Mouse (Mus musculus) v-Abl transformed pro-B cells (cell line): ENCODE measurements around the gene Nhsl1.

Experiments used
- in situ Hi-C, 2 experiments: fragments of 400-800 bp; cut with MboI; formaldehyde crosslinking; loops; one replicate each; pipeline ENCODE4 v1.15.1; 2025; ENCODE audit not compliant: unreplicated experiment in 2 of 2

Gene Nhsl1

DNA sequence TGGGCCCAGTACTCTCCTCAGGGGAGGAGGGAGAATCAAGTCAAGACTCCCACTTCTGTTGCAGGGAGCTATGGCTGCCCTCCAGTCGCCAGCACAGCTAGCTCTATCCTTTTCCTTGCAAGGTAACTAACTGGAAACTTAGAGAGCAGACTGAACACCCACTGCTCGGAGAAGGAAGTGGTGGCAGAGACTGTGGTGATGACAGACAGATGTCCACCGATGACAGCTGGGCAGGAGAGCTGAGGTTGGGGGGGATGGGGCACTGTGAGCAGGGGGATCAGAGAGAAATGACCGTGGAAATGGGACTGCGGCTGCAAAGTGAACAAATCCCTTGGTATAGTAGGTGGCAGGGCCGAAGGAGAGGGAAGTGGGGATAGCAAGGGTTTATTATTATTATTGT is 73.5 kb downstream of the Nhsl1 start:
- in situ Hi-C loops = loop anchor here (5.0 to 10.0 kb wide), 3 partner anchors 337 to 660 kb away; partner anchors contain the start of gene Reps1 (in 1 of the 2)

- in situ Hi-C loops = loop anchor here (5.0 to 10.0 kb wide), 3 partner anchors 339 to 661 kb away; partner anchors contain the start of gene Reps1 (in 1 of the 2)
These were observed 75.0 kb downstream of the Nhsl1 start for GRCm38 (mm10) chr10:18393740-18394139.

DNA sequence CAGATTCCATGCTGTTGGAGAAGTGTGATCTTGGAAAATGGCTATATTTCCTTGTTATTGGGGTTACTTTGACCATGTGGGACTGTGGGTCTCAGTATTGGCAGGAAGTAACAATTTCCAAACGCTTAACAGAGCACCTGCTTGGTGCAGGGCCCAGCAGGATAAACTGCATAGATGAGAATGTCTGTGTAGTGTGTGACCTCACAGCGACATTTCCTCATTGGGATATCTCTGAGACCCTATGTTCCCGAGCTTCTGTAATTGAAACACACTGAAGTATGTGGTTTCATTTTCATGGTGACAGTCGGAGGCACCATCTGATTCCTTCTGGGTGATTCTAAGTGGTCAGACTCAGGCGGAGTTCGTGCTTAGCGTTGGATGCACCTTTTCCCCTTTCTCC is 75.5 kb downstream of the Nhsl1 start:
- in situ Hi-C loops = loop anchor here (5.0 to 10.0 kb wide), 3 partner anchors 339 to 662 kb away; partner anchors contain the start of gene Reps1 (in 1 of the 2)

- in situ Hi-C loops = no loop called here
These were observed 81.4 kb downstream of the Nhsl1 start for GRCm38 (mm10) chr10:18400089-18400644.

- in situ Hi-C loops = no loop called here
These were observed 82.2 kb downstream of the Nhsl1 start for GRCm38 (mm10) chr10:18400998-18401397.

GRCm38 (mm10) chr10:18403992-18404391 is 85.2 kb downstream of the Nhsl1 start:
- in situ Hi-C loops = no loop called here

- in situ Hi-C loops = no loop called here
These were observed 85.9 kb downstream of the Nhsl1 start for GRCm38 (mm10) chr10:18404679-18405078.

GRCm38 (mm10) chr10:18407062-18407830 is 88.5 kb downstream of the Nhsl1 start:
- in situ Hi-C loops = no loop called here

DNA sequence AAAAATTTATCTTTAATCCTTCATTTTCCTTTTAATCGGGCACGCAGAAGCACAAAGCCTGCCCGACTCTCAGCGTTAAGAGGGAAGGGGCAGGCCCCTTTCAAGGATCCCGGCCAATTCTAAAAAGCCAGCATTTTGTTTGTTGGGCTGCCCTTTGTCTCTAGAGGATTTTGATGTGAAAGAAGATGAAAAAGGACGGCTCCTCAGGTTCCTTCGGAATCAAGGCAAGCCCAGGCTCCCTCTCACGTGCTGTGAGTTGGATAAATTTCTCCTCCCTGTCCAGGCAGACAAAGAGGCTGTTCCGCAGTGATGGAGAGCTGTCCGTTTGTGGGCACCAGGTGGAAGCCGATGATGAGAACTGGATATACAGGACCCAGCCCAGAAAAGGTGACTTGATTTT is 89.3 kb downstream of the Nhsl1 start:
- in situ Hi-C loops = no loop called here

DNA sequence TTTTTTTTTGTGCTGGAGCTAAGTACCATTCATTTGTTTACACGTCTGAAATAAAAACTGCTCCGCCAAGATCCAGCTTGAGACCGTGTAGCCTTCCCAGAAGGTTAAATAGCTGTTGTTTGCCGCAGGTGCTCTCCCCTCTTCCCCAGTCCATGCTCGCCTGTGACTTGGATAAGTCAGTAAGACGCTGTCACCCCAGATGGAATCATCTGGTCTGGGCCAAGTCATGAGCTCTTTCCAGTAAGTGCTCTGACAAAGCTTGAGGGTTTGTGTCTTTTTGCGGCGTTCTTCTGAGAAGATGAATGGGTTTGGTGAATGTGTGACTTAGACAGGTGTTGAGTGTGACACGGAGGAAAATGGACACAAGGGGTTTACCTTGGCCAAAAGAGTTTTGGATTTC is 89.8 kb downstream of the Nhsl1 start:
- in situ Hi-C loops = no loop called here

DNA sequence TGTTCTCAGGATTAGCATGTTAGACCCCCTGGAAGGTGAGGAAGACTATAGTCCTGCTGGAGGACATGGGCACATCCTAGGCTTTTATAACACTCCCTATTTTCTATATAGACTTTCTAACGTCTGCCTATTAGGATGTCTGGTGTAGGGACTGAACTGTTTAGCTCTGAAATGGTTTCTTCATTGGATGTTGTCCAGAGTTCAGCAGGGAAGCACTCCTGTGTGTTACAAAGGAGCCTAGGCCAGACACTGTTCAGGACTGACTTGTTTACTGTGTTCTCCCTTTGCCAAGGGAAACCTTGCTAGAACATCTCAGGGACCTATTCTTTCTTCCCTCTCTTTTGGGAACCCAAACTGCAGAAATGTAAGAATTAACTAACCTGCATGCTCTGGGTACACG is 90.3 kb downstream of the Nhsl1 start:
- in situ Hi-C loops = no loop called here

DNA sequence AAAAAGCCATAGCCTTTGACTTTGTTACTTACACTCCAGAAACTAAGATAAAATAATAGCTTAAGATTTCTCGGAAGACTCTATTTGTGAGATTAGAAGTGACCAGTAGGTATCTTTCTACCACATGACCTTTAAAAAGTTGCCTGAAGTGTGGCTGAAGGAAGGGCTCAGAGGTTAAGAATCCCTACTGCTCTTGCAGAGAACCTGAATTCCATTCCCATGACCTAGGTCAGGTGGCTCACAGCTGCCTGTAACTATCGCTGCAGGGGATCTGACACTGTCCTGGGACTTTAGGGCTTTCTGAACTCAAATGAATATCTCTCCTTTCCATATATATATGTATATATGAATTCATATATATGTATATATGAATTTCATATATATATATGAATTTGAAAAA is 92.5 kb downstream of the Nhsl1 start:
- in situ Hi-C loops = no loop called here

DNA sequence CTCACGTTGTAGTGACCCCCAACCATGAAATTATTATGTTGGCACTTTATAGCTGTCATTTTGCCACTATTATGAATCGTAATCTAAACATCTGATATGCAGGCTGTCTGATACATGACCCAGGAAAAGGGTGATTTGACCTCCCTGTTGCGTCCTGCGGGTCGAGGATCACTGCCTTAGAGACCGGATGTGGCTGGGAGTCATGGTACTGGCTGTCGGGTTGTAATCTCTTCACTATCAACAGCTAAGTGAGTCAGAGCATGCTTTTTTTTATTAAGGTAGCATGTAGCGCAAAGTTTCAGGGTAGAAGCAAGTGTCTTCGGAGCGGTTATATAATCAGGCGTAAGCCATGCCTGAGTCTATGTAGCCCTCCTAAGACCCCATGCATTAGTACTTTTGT is 97.2 kb downstream of the Nhsl1 start:
- in situ Hi-C loops = no loop called here

DNA sequence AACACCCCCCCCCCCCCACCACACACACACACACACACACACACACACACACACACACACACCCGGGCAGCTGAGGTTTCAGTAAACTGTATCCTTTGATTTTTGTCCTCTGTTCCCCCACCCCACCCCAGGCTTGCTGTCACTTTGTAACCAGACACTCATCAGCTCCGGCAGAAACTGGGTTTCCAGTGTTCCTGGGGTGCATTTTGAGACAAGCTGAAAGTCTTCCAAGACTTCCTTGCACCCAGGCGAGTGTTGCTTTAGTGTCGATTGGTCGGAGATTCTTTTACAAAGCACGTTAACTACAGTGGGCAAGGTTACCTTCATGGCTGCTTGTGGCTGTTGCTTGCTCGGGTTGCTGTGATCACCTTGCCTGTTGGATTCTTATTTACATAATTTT is 99.4 kb downstream of the Nhsl1 start:
- in situ Hi-C loops = no loop called here

- in situ Hi-C loops = no loop called here
These were observed 100.7 kb downstream of the Nhsl1 start for GRCm38 (mm10) chr10:18419508-18419907.

- in situ Hi-C loops = no loop called here
These were observed 101.6 kb downstream of the Nhsl1 start for GRCm38 (mm10) chr10:18420259-18421000.

GRCm38 (mm10) chr10:18422968-18423367 is 104.2 kb downstream of the Nhsl1 start:
- in situ Hi-C loops = no loop called here

DNA sequence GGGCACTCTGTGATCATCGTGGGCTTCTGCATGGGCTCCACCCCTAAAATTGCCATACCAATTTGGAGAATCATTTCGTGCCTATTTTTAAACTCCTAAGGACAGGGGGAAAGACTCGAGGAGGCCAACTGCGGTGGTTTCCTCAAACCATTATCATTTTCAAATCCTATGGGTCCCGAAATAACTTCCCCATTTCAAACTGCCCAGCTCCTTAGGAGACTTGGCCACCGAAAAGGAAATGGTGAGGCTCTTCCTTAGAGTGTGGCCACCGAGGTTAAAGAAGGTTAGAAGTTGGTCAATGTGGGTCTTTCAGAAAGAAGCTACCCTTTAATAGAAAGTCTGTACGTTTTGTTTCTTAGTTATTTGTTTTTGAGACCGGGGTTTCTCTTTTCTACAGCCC is 104.8 kb downstream of the Nhsl1 start:
- in situ Hi-C loops = no loop called here

DNA sequence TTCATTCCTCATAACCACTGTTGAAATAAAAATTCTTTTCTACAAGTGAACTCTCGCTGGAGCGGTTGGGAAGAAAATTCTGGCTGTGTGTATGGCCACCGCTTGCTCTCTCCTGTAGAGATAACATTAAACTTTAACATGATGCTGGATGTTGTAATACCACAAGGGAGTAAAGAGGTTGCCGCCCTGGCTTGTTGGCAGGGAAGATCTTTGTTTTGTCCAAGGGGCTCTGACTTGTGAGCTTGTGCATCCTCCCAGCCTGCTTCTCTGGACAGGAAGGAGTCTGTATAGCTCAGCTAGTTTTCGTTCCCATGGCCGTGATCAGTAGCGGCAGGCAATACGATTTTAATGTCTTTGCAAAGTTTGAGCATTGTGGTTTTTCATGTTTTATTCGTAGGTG is 109.1 kb downstream of the Nhsl1 start:
- in situ Hi-C loops = no loop called here

- in situ Hi-C loops = no loop called here
These were observed 110.7 kb downstream of the Nhsl1 start for GRCm38 (mm10) chr10:18429533-18429932.

- in situ Hi-C loops = no loop called here
These were observed 111.4 kb downstream of the Nhsl1 start for GRCm38 (mm10) chr10:18430141-18430540.
